ENCODE assay signal across 9 mouse cellular contexts in the genomic region with DNA sequence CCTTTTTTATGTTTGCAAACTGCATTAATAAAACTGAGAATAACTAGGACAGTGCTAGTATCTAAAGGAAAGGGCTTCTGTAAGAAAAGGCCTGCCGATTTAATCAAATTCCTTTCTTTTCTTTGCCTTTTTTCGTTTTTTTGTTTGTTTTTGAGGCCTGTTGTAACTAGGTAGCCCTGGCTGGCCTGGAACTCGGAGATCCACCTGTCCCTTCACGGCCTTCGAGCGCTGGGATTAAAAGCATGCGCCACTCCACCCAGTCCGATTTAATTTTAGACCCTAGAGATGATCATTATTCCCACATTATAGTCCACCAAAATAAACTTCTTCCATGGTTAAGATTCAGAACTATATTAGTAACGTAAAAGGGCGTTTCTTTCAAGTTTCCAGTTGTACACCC. TPM values are rescaled to one million over a fixed set of nuclear protein-coding genes. Genes with fewer than 3 reads are reported as not detected.
DNase-seq lines count a peak whose midpoint lies in the region; ATAC-seq and TF ChIP-seq lines count a peak whose summit lies in the region.
"Had no signal": no experiment of that assay in that cellular context is flagged by ENCODE, and none has a peak within 500 bp of the region (broad histone marks: within the 10 kb centered on the region; RNA-seq: fewer than 3 reads in every experiment).

No protein-coding gene starts in this region.

- peaks cover 9% of the 10 kb centered on the region for H3K36me3 ChIP-seq in embryonic facial prominence, embryonic 14.5 days (ENCODE audit: control insufficient read depth, insufficient read depth, low read length)
- no peaks in the 10 kb centered on the region for H3K36me3 ChIP-seq in intestine, embryonic 15.5 days

- H3K4me3 ChIP-seq in lung, adult 2 months (replicated peaks; ENCODE audit: extremely low read depth, low read depth, low read length) = peak overlapping the region; percentile 97
- peak overlapping the region; percentile 59 for H3K4me3 ChIP-seq in embryonic facial prominence, embryonic 14.5 days (ENCODE audit: low read depth, low read length)
- H3K4me3 ChIP-seq in intestine, embryonic 15.5 days (replicated peaks) = peak overlapping the region; percentile 44

- 29% methylated on average over 10 of the region's 10 CpGs for WGBS in lung, adult 2 months
- 29% methylated on average over 10 of the region's 10 CpGs for WGBS in embryonic facial prominence, embryonic 14.5 days
- WGBS in intestine, embryonic 15.5 days = 30% methylated on average over 10 of the region's 10 CpGs

- no peak for ATAC-seq in embryonic facial prominence, embryonic 14.5 days (ENCODE audit: low read depth)
- ATAC-seq in intestine, embryonic 15.5 days = no peak

- DNase-seq in lung, adult 2 months = no peak
- no peak for DNase-seq in lung, postnatal 10 days
- DNase-seq in embryonic facial prominence, embryonic 14.5 days (ENCODE audit: low spot score) = no peak
- peak; percentile 5 for DNase-seq in lung, postnatal 36 days
- DNase-seq in frontal cortex, postnatal 36 days (ENCODE audit: low spot score in 2 of 2) = no peak
- DNase-seq in thymus, postnatal 25 days = no peak
- no peak for DNase-seq in adrenal gland, adult 18-20 months (ENCODE audit: low spot score in 2 of 2)

- H3K4me2 ChIP-seq in embryonic facial prominence, embryonic 14.5 days (ENCODE audit: low read depth, low read length) = peak overlapping the region; percentile 58
- H3K4me2 ChIP-seq in intestine, embryonic 15.5 days (replicated peaks) = peak overlapping the region; percentile 48

- H3K27me3 ChIP-seq in embryonic facial prominence, embryonic 14.5 days (replicated peaks; ENCODE audit: control insufficient read depth, insufficient read depth, low read length) = no peaks in the 10 kb centered on the region
- H3K27me3 ChIP-seq in intestine, embryonic 15.5 days (replicated peaks) = no peaks in the 10 kb centered on the region

- no peak for TF ChIP-seq CTCF in lung, adult 2 months (IDR thresholded peaks at IDR 0.05; ENCODE audit: insufficient read depth, low read length)

- no peaks in the 10 kb centered on the region for H3K4me1 ChIP-seq in lung, adult 2 months (ENCODE audit: control insufficient read depth, insufficient read depth, low read length)
- peaks cover 4% of the 10 kb centered on the region; the same call in 1 of the 2 replicates for H3K4me1 ChIP-seq in embryonic facial prominence, embryonic 14.5 days (ENCODE audit: control insufficient read depth, insufficient read depth, low read length)
- no peaks in the 10 kb centered on the region for H3K4me1 ChIP-seq in intestine, embryonic 15.5 days (replicated peaks)

- H3K27ac ChIP-seq in embryonic facial prominence, embryonic 14.5 days (replicated peaks; ENCODE audit: low read depth, low read length) = peak overlapping the region; percentile 93
- H3K27ac ChIP-seq in intestine, embryonic 15.5 days = peak overlapping the region; percentile 88

- H3K9me3 ChIP-seq in embryonic facial prominence, embryonic 14.5 days (ENCODE audit: control insufficient read depth, low read length) = no peaks in the 10 kb centered on the region
- no peaks in the 10 kb centered on the region for H3K9me3 ChIP-seq in intestine, embryonic 15.5 days

- peak overlapping the region; percentile 70 for H3K9ac ChIP-seq in embryonic facial prominence, embryonic 14.5 days (ENCODE audit: low read depth, low read length)
- H3K9ac ChIP-seq in intestine, embryonic 15.5 days = peak overlapping the region; percentile 53

- TF ChIP-seq POLR2A in lung, adult 2 months (IDR thresholded peaks at IDR 0.05; ENCODE audit: borderline replicate concordance, extremely low read depth, low read depth, low read length) = no peak

RNA-seq across cellular contexts. Expression of gene Morf4l2, which starts 1.2 kb away (rescaled TPM):
- polyA plus RNA-seq in lung, adult 2 months (2012; rRNA removed) = 24.2 and 43.0 TPM in 2 replicates
- 655 and 681 TPM in 2 replicates for polyA plus RNA-seq in embryonic facial prominence, embryonic 14.5 days (2014; fragmentation: Nextera tagmentation; extraction: Ambion mirVana)
- 439 and 480 TPM in 2 replicates for polyA plus RNA-seq in intestine, embryonic 15.5 days (2015; fragmentation: Nextera tagmentation; extraction: Ambion mirVana)
- 100 to 1,000 TPM; 351 to 423 TPM for total RNA-seq in adrenal gland, adult 18-20 months (2021)

RNA-seq across cellular contexts. Expression of gene Tceal1, which starts 34.5 kb away (rescaled TPM):
- polyA plus RNA-seq in lung, adult 2 months (2012; rRNA removed) = 1.0 and 2.2 TPM in 2 replicates
- 16.4 and 17.4 TPM in 2 replicates for polyA plus RNA-seq in embryonic facial prominence, embryonic 14.5 days (2014; fragmentation: Nextera tagmentation; extraction: Ambion mirVana)
- 6.0 and 7.8 TPM in 2 replicates for polyA plus RNA-seq in intestine, embryonic 15.5 days (2015; fragmentation: Nextera tagmentation; extraction: Ambion mirVana)
- 10 to 100 TPM in 1 of 2 experiments, 1 to 10 TPM in 1; 8.3 to 10.8 TPM for total RNA-seq in adrenal gland, adult 18-20 months (2021)

RNA-seq across cellular contexts. Expression of gene Glra4, which starts 37.7 kb away (rescaled TPM):
- not detected in 2 replicates for polyA plus RNA-seq in lung, adult 2 months (2012; rRNA removed)
- 0.17 and 0.18 TPM in 2 replicates for polyA plus RNA-seq in embryonic facial prominence, embryonic 14.5 days (2014; fragmentation: Nextera tagmentation; extraction: Ambion mirVana)
- polyA plus RNA-seq in intestine, embryonic 15.5 days (2015; fragmentation: Nextera tagmentation; extraction: Ambion mirVana) = not detected in 2 replicates
- not detected for total RNA-seq in adrenal gland, adult 18-20 months (2021)
- total RNA-seq: left cerebral cortex, adult 18-20 months had no signal

Comparison
In these comparisons a context has a peak if more than half of its experiments do, and no peak if none do; other contexts are left out.
1. H3K4me3 ChIP-seq: peak in every context shown above with its lines; median percentile 97 in lung, adult 2 months; 59 in embryonic facial prominence, embryonic 14.5 days; 44 in intestine, embryonic 15.5 days.
2. RNA of gene Morf4l2, which starts 1.2 kb away (polyA plus RNA-seq): 655 to 681 TPM in embryonic facial prominence, embryonic 14.5 days and 439 to 480 TPM in intestine, embryonic 15.5 days; 24.2 to 43.0 TPM in lung, adult 2 months; every median in the first group is over 10 times any median in the second.